Mouse (Mus musculus): Measurements from ENCODE around the gene Errfi1. TPM values are rescaled to one million over a fixed set of nuclear protein-coding genes. Genes with fewer than 3 reads are reported as not detected.

Gene Errfi1
- polyA plus RNA-seq, 1 experiment from 2014 or later = 25.9 TPM

DNA sequence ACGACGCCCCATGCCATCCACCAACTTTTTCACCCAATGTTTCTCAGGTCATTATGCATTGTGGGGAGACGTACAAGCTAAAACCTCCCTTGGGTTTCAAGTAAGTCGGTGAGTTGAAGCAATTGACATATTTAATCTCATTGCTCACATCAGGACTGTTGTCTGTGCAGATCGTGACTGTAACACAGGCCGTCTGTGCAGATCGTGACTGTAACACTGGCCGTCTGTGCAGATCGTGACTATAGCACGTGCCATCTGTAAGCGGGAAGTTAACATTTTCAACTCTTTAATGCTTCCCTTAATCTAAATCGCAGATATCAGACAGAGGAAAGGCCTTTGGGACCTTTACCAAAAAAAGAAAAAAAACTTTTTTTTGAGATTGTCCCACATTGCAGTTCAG lies 60.0 kb downstream of the Errfi1 start:
- Histone ChIP-seq H3K9me3 (replicated peaks) (no peaks in the 10 kb centered on the region), H3K27me3 (ENCODE audit: low read depth, poor library complexity, severe bottlenecking) (no peaks in the 10 kb centered on the region), H3K4me3 (peak overlapping the region; percentile 77), H3K27ac (peak overlapping the region; percentile 95), H3K4me1 (peaks cover 32% of the 10 kb centered on the region), H3K36me3 (no peaks in the 10 kb centered on the region)
- no peak for DNase-seq (ENCODE audit: low spot score)
- WGBS = 24% methylated on average over 12 of the region's 12 CpGs

GRCm38 (mm10) chr4:150914290-150914733 lies 60.6 kb downstream of the Errfi1 start, which contains the start of the genes Park7 and Tnfrsf9:
Gene Park7, minus strand, starts transcription at chr4:150914437.
Gene Tnfrsf9, plus strand, starts transcription at chr4:150914562.
- H3K36me3 ChIP-seq = no peaks in the 10 kb centered on the region
- peak within 1 kb of the TSS; percentile 95 for H3K27ac ChIP-seq
- peak; percentile 98 for DNase-seq (ENCODE audit: low spot score)
- H3K9me3 ChIP-seq (replicated peaks) = no peaks in the 10 kb centered on the region
- H3K4me3 ChIP-seq = peak within 1 kb of the TSS; percentile 77
- peaks cover 29% of the 10 kb centered on the region for H3K4me1 ChIP-seq
- H3K27me3 ChIP-seq (ENCODE audit: low read depth, poor library complexity, severe bottlenecking) = no peaks in the 10 kb centered on the region
- under 1% methylated on average over 48 of the region's 48 CpGs for WGBS

DNA sequence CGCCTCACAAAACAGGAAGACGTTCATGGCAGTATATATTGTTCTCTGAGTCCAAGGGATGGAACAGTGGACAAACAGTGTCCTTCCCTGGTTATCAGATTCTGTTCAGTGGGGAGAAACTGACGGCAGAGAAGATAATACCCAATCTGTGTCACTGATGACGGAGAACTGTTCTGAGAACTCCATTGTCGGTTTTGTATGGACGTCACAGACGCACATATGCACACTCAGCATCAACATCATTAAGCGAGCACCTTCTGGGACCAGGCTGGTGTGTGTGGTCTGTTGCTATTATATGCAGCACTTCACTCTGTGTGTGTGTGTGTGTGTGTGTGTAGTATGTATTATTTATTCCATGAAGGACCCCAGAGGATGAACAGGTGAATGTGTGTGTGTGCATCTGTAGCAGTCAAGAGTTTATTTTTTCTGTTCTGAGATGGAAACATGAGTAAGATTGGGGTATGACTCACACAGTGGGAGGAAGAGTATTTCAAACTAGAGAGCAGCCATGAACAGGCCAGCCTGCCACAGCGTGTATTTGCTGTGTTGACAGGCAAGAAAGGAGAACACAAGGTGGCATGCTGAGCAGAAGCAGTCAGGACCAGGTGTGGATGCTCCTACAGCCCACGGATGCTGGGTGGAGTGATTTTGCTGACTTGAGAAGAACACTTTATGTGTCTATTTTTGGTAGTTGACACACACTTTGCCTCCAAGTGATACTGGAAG lies 61.6 kb downstream of the Errfi1 start:
- Histone ChIP-seq H3K27ac (peak overlapping the region; percentile 95), H3K36me3 (no peaks in the 10 kb centered on the region), H3K4me3 (peak overlapping the region; percentile 77), H3K4me1 (peaks cover 23% of the 10 kb centered on the region), H3K9me3 (replicated peaks) (no peaks in the 10 kb centered on the region), H3K27me3 (ENCODE audit: low read depth, poor library complexity, severe bottlenecking) (no peaks in the 10 kb centered on the region)
- WGBS = 74% methylated on average over 10 of the region's 10 CpGs
- DNase-seq (ENCODE audit: low spot score) = no peak

GRCm38 (mm10) chr4:150917336-150918027 lies 63.8 kb downstream of the Errfi1 start:
- Histone ChIP-seq H3K27me3 (ENCODE audit: low read depth, poor library complexity, severe bottlenecking) (no peaks in the 10 kb centered on the region), H3K4me1 (peaks cover 31% of the 10 kb centered on the region), H3K27ac (no peak overlapping the region; the same call in 1 of the 2 replicates), H3K36me3 (no peaks in the 10 kb centered on the region), H3K9me3 (replicated peaks) (no peaks in the 10 kb centered on the region), H3K4me3 (no peak overlapping the region)
- 74% methylated on average over 8 of the region's 8 CpGs for WGBS
- DNase-seq (ENCODE audit: low spot score) = no peak

Other genes starting within 250 kb of the Errfi1 start
- 0.25 and 0.71 TPM in 2 replicates for gene Slc45a1, start 201.7 kb upstream of the Errfi1 start, polyA plus RNA-seq (2016; fragmentation: Nextera tagmentation; extraction: Ambion mirVana)
- gene Park7, start 60.5 kb downstream of the Errfi1 start, polyA plus RNA-seq (2016; fragmentation: Nextera tagmentation; extraction: Ambion mirVana) = 526 and 559 TPM in 2 replicates
- 0.59 and 1.1 TPM in 2 replicates for gene Tnfrsf9, start 60.6 kb downstream of the Errfi1 start, polyA plus RNA-seq (2016; fragmentation: Nextera tagmentation; extraction: Ambion mirVana)
- not detected in 2 replicates for gene Uts2, start 143.2 kb downstream of the Errfi1 start, polyA plus RNA-seq (2016; fragmentation: Nextera tagmentation; extraction: Ambion mirVana)
- gene Per3, start 190.7 kb downstream of the Errfi1 start, polyA plus RNA-seq (2016; fragmentation: Nextera tagmentation; extraction: Ambion mirVana) = 4.7 and 7.0 TPM in 2 replicates
- 113 and 116 TPM in 2 replicates for gene Vamp3, start 204.0 kb downstream of the Errfi1 start, polyA plus RNA-seq (2016; fragmentation: Nextera tagmentation; extraction: Ambion mirVana)
- gene Gm13090, start 235.7 kb downstream of the Errfi1 start, polyA plus RNA-seq (2016; fragmentation: Nextera tagmentation; extraction: Ambion mirVana) = not detected in 2 replicates